Mouse (Mus musculus) frontal cortex, postnatal 14 days (tissue): Measurements from ENCODE around the gene Adck2.

ENCODE experiments used
- DNase-seq, 2 experiments: peaks; one replicate each; pipeline ENCODE4 v3.0.0; 2022; ENCODE audit warnings: low spot score in 2 of 2

Adck2 gene

GRCm38 (mm10) chr6:39557723-39558261, 15.9 kb upstream of the Adck2 start, which contains the start of gene Dennd2a:
Gene Dennd2a, minus strand, starts transcription at chr6:39557867.
- peak; percentile 72 to 75 for DNase-seq

DNA sequence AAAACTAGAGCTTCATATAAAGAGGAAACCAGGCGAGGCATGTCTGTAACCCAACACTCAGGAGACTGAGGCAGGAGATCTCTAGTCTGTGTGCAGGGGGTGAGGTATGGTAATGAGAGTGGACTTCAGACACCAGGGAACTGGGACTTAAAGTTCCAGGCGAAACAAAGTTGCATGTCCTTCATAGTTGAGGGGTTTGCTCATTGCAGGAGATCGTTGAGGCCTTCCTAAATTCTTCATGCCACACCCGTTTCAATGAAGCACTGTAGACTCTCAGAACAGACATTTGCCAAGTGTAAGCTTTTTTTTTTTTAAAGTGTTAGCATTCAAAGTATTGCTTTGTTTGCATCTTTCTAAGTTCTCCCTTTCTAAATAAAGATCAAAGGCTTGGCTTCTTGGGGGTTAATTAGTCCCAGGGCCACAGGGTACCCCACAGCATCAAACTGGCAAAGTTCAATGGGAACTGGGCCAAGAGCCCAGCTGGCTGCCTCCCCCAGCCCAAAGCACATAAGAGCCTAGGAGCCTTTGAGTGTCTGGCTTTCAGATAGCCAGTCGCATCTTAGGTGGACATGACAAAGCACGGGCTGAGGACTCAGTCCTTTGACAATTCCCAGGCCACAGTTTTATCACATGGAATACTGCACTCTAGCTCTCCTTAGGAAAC, 14.3 kb upstream of the Adck2 start:
- no peak for DNase-seq

- DNase-seq = peak; percentile 58 to 84
These were observed 11.3 kb upstream of the Adck2 start for GRCm38 (mm10) chr6:39562166-39563015.

DNA sequence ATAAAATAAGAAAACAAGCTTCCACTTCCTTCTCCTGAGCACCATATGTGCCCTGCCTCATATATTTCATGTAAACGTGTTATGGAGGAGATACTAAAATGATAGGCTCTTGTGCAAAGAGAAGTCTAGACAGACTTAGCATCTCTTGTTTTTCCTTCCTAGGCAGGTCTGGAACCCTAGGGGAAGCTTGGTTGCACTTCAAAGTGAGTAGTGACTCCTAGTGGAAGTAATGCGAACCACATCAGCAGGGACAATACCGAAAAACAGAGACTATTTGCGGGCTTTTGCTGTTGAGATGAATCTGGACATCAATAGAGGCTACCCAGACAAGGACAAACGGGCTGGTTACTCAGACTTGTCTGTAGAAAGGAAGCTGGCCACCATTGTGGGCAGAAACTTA, 6.1 kb upstream of the Adck2 start:
- no peak for DNase-seq

DNA sequence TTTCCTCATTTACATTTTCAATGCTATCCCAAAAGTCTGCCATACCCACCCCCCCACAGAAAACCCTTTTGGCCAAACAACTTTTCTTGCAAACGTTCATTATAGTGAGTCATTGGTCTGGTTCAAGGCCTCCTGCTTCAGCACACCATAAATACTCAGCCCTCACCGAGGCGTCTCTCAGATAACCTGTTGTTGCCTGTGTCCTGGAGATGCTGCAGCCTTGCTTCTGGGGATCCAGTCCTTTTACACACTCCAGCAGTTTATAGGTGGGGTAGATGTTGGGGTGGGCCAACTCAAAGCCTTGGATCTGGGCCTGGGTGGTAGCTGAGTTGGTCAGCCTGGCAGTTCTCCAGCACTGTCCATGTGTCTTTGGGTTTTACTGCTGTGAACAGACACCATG, 3.2 kb upstream of the Adck2 start:
- DNase-seq = no peak

DNA sequence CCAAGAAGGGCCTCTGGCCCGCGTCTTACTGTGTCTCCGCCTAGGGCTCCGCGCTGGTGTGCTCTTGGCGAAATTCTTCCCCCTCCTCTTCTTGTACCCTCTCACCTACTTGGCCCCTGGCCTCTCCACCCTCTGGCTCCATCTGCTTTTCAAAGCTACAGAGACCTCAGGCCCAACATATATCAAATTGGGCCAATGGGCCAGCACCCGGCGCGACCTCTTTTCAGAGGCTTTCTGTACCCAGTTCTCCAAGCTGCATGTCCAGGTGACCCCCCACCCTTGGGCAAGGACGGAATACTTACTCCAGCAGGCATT, 839 bp downstream of the Adck2 start:
- peak in 1 of 2 experiments; percentile 14 for DNase-seq

DNA sequence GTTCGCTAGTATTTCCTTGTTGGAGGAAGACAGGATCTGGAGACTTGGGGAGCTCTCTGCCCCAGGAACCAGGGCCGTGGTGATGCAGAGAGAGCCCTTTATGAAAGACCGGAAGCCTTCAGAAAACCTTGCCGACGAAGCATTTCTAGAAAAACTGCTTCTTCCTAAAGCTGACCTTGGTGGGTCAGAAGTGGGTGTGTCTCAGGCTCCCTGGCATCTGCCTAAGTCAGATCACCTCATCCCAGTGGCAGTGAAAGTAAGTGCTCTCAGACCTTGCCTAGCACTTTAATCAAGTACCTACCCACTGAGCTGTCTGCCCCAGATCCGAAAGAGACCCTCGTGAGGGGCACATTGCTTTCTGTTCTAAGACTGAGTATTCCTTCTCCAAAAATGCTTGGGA, 1.3 kb downstream of the Adck2 start:
- no peak for DNase-seq

GRCm38 (mm10) chr6:39579552-39579951, 5.9 kb downstream of the Adck2 start:
- peak in 1 of 2 experiments; percentile 40 for DNase-seq

DNA sequence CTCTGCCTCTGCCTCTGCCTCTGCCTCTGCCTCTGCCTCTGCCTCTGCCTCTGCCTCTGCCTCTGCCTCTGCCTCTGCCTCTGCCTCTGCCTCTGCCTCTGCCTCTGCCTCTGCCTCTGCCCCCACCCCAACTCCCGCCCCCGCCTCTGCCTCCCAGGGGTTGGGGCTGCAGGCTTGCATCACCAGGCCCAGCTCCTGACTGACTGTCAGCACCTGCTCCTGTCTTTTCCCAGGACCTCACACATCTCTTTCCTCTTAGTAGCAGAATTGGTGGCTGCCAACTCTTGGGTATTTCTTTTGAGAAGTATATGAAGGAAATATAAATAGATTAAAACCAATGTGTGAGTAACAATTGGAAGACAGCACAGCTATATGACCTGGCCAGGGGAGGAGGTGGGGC, 6.9 kb downstream of the Adck2 start:
- no peak for DNase-seq

- DNase-seq = no peak
These were observed 7.6 kb downstream of the Adck2 start for GRCm38 (mm10) chr6:39581087-39581784.

DNA sequence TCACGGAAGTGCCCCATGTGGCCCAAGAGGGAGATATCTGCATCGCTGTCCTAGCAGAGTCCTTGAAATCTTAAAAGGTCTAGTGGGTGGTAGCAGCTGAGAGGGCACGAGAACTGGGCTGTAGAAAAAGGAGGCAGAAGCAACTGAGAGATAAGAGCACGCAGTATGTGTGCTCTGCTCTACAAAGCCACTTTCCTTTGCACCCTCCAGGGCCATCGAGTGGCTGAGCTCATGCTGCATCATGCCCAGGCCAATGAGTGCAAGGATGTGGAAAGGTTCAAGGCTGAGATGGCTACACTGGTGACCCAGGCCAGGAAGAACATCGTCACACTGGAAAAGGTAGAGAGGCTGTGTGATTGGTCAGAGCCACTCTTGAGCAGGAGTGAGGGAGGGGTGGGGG, 11.8 kb downstream of the Adck2 start, which contains the start of gene Gm42420:
TSS of gene Gm42420 (plus strand) at position 237 of the 400 bp plus-strand sequence.
- no peak for DNase-seq

- no peak for DNase-seq
These were observed 17.8 kb downstream of the Adck2 start for GRCm38 (mm10) chr6:39591481-39591880.

GRCm38 (mm10) chr6:39592401-39593214, 18.9 kb downstream of the Adck2 start, which contains the start of gene Ndufb2:
Gene Ndufb2, plus strand, starts transcription at chr6:39592574.
- DNase-seq = peak; percentile 92 to 93

- DNase-seq = no peak
These were observed 27.2 kb downstream of the Adck2 start for GRCm38 (mm10) chr6:39600851-39601250.

DNA sequence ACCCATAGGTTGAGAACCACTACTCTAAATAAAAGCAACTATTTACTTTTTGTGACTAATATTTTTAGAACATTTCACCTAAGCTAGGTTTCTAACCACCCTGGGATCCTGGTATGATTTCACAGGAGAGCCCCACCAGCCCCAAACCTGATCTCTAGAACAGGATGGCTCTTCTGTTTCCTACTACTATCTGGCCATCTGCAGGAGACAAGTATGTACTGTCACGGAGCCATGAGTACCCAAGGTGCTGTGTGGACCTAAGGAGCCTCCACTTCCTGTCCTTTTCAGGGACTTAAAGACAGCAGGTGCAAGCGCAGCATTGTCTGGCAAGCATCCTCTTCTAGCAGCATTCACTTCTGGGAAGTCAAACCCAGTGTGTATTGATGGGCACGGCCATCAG, 28.2 kb downstream of the Adck2 start:
- no peak for DNase-seq

DNA sequence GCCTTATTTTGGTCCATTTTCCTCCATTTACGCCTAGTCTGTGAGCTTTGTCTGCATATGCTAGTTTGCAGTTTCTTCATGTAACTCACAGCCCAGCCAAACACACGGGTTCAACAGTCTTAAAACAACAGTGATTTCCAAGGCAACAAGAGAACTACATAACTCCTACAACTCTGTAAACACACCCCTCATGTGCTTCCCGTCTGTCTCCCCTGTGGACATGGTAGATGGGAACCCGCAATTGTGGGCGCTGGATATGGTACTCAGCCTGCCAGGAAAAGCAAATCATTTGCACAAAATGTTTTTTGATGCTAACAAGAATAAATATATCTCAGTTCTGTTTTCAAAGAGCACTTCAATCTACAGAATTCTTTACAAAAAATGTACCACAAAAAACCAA, 30.9 kb downstream of the Adck2 start:
- no peak for DNase-seq

GRCm38 (mm10) chr6:39606056-39606455, 32.4 kb downstream of the Adck2 start:
- DNase-seq = no peak

DNA sequence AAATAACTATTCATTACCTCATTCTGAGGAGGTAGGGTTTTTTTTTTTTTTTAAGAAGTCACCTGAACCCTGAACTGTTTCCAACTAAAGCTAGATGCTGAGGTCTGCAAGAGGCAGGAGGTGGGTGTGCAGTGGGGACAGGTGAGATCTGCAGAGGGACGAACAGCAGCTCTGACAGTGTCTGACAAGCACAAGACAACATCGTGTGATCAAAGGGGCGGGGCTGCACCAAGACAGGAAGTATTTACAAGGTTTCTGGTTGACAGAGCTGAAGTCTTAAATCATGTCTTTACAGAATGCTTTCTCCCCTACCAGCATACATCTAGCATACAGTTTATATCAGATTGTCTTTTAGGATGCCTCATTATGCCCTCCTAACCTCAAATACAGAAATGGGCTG, 33.2 kb downstream of the Adck2 start:
- DNase-seq = no peak

DNA sequence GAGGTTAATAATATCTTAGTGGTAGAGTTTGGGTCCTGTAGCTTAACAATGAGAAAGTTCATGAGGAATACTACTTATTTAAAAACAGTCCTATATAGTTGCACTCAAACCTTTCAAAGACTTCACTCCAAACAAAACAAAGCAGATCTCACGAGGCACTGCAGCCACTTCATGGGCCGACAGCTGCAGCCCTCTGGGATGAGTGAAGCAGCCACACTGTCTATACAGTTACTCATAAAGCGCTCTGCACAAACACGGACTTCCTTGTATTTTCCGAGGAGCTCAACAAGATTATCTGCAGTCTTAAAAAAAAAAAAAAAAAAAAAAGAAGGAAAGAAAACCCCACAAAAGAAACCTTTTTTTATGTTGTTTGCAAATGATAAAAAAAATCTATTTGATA, 33.7 kb downstream of the Adck2 start:
- DNase-seq = no peak

GRCm38 (mm10) chr6:39610207-39610606, 36.5 kb downstream of the Adck2 start:
- DNase-seq = no peak

DNA sequence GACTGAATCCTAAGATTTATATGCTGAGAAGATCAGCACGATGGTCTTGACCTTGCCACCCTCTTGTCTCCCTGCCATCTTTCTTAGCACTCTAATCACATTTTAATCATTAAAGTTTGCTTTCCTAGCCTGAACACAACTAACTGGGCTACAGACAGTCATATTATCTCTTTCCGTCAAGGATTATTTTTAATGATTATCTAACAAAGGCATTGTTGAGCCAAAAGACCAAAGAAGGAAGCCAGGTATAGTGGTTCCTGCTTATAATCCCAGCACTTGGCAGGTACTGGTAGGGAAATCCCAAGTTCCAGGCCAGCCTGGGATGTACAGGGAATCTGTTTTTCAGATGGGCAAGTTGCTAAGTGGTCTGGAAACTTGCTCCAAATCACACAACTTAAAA, 37.6 kb downstream of the Adck2 start:
- no peak for DNase-seq
